Mouse (Mus musculus) common myeloid progenitor, adult 5-6 weeks (primary cell): Measurements from ENCODE around the gene Asic2. TPM values are rescaled to one million over a fixed set of nuclear protein-coding genes. Genes with fewer than 3 reads are reported as not detected.
"Not testable (repeated sequence)": the region's sequence is repeated elsewhere in the genome, so short reads cannot be mapped to it uniquely, and the experiment has no call there.

Experiments
- ATAC-seq: replicated peaks from 2 replicates; pipeline ENCODE4 v1.8.0; 2016; ENCODE audit warnings: low read depth, mild to moderate bottlenecking, moderate TSS enrichment, inconsistent platforms; ENCODE audit not compliant: poor library complexity, severe bottlenecking
- total RNA-seq: library from RNA; stranded (forward); fragments of 200-1000, 187-1606 nt; gene quantifications from 2 replicates; pipeline ENCODE4 v1.2.3, GENCODE M21; 2017

The Asic2 gene
- total RNA-seq, 1 experiment from 2014 or later = not detected

DNA sequence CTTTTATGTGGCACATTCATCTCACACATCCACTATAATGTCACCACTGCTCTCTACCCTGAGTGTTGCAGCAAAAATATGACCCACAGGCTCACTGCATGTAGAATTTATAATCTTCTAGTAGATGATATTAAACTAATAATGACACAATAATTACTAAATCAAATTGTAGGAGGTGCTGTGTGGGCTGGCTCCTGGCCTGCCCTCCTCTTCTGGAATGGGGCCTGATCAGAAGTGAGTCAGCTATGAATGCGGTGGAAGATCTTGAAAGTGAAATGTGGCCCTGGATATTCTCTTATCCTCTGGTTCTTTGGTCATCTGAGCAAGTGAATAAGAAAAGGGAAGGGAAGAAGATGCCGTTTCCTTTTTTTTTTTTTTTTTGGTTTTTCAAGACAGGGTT, 582.1 kb downstream of the Asic2 start:
- ATAC-seq = no peak

DNA sequence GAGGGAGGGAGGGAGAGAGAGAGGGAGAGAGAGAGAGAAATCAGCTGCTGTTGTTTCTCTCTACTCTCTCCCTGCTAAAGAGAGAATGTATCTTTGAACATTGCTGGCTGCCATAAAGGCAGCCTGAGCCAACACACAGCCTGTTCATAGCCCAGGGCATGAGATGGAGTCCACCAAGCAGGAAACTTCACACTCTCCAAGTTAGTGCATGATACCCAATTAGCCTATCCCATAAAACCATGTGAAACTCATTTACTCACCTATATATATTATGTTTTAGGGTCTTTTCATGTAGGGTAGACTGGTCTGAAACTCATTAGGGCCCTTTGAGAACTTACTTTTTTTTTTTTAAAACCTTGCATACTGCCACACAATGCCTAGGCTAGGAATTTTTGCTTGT, 582.7 kb downstream of the Asic2 start:
- ATAC-seq = no peak

DNA sequence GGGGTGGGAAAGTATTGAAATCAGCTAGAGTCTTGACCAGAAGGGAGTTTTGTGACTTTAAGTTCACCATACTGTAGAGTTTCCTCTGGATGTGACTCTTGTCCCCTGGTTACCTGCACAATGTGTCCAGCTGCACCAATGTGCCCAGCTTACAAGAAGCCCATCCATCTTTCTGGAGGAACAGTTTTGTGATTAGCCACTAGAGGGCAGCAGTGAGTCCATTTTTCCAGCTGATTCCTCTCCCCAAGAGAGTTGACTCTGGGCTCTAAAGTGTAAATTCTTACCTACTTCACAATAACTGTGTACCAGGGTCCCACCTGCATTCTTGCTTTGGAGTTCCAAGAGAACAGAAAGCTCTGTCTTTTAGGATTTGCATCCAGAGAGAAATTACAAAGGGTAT, 593.4 kb downstream of the Asic2 start:
- ATAC-seq = peak; percentile 52; the same call in 1 of the 2 replicates

DNA sequence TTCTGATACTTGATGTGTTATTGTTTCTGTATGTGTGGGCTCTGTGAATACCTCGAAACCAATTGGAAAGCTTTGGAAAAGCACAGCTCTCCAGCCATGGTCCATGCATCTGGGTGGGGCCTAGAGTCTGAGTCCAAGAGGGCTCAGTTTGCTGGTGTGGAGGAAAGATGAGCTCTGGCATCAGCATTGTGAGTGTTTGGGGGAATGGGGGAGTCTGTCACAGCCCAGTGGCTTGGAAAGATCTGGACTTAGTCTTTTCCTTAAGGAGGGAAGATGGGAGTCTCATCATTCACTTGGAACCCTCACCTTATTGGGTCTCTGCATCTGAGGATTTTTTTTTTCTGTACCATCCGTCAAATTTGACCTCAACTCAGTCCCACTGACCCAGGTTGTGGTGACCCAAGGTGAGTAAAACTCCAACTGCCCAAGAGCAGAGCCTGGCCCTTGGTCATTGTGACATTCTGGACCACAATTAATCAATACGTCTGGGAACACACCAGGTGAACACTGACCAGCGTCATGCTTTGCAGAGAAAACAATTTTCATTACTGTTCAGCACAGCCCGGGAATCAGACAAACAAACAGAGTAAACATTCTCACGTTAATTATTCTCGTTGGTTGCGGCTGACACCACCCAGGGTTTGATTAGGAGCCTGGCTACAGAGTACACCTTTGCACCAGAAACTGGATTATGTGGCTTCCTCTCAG, 594.1 kb downstream of the Asic2 start:
- ATAC-seq = no peak

DNA sequence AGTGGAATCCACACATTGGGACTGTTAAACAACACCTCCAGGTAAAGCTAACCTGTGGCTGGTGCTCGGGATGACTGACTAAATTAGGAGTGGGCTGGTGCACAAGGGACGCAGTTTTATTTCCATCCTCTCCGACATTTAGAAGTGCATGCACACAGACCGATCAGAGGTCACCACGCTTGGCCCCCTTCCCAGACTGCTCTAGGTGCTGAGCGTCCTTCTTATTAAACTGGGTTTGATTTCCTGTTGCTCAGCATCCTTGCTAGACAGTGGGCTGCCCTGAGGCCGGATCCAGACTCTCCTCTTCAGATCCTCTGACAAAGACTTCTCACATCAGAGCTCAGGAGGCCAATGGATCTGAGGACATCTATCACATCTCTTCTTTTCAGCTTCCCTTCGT, 596.7 kb downstream of the Asic2 start:
- no peak for ATAC-seq

DNA sequence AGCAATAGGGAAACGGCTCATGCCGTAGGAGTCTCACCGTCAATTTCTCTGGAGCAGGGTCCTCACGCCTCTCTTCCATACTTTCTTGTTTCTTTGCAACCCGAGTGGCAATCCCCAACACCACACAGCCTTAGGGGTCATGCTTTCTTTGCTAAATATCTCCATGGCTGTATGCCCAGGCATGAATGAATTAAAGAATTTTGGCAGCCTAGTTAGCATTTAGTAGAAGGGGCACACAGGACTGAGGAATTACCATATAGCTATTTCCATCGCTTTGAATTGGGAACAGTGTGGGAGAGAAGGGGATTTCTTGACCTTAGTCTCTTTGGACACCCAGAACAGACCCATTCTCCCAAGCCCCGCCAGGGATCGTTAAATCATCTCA, 597.8 kb downstream of the Asic2 start:
- ATAC-seq = no peak

DNA sequence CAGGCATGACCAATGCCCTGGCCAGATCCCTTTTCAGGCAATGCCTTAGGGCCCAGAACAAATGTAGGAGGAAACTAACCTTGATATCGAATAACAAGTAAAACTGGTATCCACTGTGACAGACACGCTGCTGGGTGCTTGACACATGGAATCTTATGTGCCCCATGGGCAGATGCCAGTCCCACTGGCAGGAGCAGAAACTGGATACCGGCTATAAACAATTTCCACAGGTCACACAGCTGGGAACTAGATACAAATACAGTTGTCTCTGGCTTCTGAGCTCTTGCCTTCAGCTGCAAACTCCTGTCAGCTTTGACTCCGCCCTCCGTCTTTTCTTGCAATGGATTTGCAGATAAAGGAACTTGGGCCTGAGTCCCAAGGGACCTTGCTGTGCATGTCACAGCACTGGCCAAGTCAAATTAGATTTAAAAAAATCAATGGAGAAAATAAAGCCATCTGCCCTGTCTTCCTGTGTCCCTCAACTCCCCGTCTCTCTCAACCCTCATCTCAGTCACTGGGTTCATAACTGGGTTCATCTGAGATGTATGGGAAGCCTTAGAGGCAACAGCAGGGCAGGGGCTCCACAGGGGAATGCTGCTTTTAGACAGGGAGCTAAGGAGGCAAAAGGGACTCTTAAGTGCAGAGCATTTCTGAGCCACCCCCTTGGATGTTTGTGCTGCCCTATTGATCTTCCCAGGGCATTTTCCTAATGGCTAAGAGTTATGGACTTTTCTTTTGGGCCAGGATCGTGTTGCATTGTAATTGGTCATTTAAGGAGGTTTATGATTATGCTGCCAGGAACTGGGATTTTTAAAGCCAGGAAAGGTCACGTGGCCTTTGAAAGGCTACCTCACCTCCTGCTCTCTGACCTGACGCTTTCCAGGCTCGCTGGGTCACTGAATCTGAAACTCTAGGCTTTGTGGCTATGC, 598.5 kb downstream of the Asic2 start:
- no peak for ATAC-seq

DNA sequence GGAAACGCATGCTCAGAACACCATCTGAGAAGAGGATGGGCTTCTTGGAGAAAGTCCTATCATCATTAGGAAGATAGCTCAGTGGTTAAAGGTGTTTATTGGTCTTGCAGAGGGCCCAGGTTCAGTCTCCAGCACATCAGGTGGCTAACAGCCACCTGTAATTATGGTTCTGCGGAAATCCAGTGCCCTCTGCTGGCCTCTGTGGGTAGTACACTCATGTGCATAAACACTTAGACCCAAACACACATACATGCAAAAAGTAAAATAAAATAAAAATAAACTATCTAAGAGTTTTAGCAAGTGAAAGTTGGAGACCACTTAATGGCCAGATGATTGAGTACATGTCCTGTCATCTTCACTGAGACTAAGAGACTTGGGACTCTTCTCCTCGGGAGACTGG, 603.8 kb downstream of the Asic2 start:
- ATAC-seq = no peak

DNA sequence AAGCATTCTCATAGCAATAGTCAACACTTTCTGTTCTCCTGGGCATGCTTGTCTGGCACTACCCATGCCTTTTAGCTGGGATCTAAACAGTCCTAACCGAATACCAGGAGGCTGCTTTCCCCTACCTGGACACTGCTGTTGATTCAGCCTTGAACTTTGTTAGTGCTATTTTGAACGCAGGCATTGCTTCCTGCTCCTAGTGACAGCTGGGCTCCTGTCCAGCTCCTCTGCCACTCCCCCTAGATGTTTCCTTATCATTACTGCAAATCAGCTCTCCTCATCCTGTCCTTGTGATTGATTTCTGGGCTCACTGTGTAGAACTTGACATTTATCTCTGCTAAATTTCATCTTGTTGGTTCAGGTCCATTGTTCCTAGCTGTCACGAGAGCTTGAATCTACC, 605.8 kb downstream of the Asic2 start:
- ATAC-seq = no peak

DNA sequence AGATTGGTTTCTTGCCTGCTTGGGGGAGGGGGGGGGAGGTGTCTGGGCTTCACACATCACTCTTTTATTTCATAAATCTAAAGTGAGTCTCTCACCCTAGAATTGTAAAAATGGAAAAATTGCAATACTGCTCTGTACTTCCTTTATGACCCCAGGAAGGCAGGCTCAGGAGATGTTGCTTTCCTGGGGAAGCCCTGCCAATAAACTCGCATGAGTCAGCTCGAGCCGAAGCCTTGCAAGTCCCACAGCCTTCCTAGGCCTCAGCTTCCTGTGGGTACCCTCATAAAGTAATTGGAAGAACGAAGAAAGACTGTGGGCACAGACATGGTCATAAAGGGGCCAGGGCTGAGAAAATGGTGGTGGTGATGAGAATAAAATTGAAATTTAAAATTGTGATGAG, 607.2 kb downstream of the Asic2 start:
- ATAC-seq = no peak

DNA sequence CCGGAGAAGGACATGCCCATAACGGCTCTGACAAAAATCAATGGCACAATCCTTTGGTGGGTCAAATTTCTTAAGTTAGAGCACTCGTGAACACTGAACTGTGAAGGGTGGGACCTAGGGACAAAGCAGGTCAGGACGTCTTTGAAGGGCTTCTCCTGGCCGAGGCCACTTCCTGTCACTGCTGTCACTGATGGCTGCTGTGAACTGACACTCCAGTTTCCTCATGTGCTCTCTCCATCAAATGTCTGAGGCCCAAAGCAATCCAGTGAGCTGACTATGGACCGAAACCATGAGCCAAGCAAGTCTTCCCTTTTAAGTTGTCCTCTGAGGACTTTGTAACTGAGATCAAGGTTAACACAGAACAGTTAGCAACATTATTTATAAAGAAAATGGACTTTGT, 617.8 kb downstream of the Asic2 start:
- ATAC-seq = not testable (repeated sequence)

DNA sequence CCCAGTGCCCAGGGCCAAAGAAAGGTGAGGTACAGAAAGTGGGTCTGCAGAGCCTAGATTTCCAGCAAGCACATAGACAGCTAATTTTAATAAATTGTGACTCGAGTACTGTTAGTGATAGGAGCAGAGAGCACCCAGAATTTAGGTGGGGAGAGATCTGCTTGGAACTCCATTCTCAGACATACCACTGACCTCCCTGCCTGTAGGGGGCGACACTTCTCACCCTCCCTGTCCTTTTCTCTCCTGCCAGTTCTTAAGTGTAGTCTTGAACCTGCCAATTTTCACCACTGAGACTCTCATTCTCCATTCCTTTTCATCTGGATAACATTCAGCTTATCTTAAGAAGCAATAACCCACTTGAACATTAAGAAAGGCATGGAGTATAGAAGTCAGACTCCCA, 636.3 kb downstream of the Asic2 start:
- no peak for ATAC-seq

DNA sequence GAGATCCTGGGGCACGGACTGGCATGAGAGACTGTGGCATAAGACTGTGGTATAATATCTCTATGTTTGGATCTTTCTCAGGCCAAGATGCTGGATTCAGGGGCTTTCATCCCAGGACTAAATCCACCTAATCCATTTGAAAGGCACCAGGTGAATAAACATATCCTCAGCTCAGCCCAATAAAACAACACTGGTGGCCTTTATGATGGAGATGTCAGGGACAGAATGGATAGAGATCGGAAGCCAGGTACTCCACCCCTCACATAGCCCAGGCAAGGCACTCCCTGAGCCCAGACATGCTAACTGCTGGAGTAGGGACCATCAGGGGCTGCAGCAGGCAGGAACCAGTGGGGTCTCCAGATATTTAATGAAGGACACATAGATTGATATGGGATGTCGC, 637.3 kb downstream of the Asic2 start:
- ATAC-seq = no peak

DNA sequence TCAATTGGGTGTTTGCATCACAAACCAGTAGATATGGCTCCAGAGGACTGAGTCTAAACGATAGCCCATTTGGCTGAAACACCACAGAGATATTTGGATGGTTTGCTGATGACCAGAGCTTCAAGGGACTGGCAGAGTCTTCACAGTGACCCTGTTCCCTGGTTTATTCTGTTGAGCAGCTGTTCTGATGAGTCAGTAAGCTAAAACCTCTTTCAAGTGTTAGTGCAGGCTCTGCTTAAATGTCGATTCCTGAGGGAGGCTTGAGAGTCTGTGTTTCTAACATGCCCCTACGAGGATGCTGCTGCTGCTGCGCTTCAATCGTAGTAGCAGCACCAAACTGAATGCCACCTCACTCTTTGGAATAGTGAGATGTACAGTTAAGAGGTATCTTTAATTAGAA, 640.2 kb downstream of the Asic2 start:
- no peak for ATAC-seq

DNA sequence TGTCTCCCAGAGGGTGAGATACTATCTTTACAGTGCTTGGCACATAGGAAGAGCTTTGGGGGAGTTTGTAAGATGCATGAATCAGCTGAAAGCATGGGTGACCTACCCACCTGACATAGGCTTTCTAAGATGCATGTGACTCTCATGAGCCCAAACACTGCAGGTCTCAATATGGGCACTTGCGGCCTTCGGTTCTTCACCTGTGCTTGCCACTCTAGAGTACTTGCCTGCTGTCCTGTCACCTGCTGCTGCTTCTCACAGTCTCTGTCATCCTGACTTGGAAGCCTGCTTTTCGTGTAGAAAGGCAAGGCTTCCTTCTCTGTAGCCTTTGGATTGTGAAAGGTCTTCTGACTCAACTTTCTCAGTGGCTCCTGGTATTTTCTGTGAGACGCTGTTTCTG, 645.1 kb downstream of the Asic2 start:
- ATAC-seq = no peak

DNA sequence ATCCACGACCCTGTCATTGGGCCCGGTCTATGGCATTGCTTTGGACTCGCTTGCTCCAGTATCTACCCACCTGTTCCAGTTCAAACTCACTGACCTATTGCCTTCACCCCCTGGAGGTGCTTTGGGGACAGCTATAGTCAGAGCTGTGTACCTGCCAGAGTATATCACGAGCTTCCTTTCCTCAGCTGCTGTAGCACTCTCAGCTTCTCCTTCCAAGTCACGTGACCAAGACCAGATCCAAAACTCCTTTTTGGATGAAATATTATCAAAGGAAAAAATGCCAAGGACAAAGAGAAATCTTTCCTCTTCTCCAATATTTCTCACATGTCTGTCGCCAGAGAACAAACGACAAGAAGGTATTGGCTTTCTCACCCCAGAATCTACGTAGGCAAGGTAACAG, 645.8 kb downstream of the Asic2 start:
- no peak for ATAC-seq

DNA sequence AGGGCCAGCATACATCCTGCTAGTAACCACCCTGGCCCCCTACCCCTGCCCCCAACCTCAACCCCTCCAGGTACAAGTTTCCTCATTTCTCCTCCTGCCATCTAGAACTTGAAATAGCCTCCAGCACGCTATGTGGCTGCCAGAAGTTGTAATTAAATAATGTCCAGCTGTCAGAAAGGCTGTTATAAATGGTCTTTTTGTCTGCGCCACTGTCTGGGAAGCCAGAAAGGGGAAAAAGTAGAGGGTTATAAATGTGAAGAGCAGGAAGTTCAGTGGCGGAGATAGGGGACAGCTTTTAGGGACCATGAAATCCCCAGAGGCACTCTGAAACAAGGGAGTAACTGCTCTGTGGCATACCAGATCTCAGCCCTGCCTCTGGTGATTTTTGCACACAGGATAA, 678.2 kb downstream of the Asic2 start:
- ATAC-seq = no peak

DNA sequence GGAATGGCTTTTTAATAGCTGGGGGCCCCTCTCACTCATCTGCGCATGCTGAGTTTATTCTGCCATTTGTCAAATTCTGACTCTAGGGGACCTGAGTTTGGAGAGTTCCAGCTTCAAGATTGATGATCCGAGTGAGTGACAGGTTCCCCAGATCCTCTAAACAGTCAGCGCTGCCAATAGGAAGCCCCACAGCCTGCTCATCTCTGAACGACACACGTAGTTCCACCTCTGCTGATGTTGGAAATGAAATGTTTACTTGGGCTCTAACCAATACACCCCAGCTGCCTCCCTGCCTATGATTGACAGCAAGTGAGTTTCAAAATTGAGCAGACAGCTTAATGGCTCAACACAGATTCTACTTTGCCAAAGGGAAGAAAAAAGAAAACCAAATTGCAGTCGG, 685.1 kb downstream of the Asic2 start:
- ATAC-seq = no peak

DNA sequence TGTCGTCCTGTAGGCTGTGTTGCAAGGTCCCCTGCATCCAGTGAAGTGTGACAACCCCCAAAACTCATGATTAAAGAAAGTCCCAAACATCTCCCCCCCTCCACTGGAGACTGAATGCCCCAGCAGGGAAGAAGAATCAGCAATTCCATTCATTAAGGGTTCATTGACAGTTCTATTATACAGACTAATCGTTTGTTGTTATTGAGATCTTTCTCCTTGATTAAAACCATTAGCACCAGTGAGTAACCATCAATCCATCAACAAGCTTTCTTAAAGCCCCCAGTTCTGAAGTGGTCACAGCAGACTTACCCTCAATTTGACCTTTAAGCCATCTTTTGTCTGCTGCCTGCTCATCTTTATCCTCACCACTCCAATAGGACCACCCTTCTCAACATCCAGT, 688.2 kb downstream of the Asic2 start:
- ATAC-seq = no peak

DNA sequence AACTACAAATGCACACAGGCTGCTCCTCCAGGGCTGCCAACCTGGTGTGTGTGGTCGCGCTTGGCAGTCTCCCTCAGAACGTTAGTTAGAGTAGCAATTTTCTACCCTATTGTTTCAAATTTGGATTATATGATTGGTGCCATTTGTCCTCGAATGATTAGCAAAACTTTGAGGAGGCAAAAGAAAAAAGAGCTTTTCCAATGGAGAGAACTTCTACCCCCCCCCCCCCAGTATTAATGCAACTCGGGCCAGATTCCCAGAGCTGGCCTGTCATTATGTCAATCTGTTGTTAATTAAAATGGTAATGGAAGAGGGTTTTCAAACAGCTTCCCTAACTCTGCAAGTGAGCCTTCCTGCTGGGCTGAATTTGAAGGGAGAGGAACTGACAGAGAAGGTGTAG, 690.9 kb downstream of the Asic2 start:
- ATAC-seq = no peak

DNA sequence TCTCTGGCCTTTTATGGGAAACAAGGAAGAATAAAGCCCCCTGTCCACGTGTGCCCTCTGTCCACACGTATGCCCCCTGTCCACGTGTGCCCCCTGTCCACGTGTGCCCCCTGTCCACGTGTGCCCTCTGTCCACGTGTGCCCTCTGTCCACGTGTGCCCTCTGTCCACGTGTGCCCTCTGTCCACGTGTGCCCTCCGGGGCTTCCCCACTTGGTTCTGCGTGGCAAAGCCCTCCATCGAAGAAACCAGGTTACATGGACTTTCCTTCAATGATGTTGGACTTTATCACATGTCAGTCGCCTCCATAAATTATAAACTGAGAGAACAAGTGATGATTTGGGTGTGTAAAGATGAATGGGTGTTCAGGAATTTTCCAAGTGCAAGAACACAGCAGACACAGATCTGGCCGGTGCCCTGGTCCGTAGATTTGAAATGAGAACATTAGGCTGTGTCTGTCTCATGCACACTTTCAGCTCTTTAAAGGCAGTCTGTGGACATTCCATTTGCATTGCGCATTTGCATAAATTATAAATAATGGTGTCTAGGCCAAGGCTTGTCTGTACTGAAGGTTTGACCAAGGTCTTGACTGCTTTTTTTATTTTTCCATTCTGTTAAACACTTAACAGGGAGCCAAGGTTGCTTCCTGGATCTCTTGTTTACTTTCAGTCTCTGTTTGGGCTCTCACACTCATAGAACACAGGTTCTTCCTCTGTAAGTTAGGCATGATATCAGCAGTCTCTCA, 695.4 kb downstream of the Asic2 start:
- no peak for ATAC-seq
